Mouse (Mus musculus) ES-Bruce4 (cell line): Measurements from ENCODE around the gene Dpf2. TPM values are rescaled to one million over a fixed set of nuclear protein-coding genes. Genes with fewer than 3 reads are reported as not detected.
A peak's percentile ranks its signal among the peaks of the same experiment; 100 is the strongest.

Source experiments
- H3K27ac ChIP-seq: 2 replicates; pipeline ENCODE4 v1.5.1; 2012; ENCODE audit warnings: low read length, inconsistent platforms; ENCODE audit not compliant: insufficient read depth
- H3K27me3 ChIP-seq: 2 replicates; pipeline ENCODE4 v1.6.1; 2012; ENCODE audit warnings: mild to moderate bottlenecking, low read length, inconsistent platforms; ENCODE audit not compliant: control insufficient read depth, poor library complexity, insufficient read depth, severe bottlenecking
- H3K36me3 ChIP-seq: 2 replicates; pipeline ENCODE4 v1.6.1; 2012; ENCODE audit warnings: inconsistent platforms, mild to moderate bottlenecking, low read length, moderate library complexity; ENCODE audit not compliant: control insufficient read depth, poor library complexity, insufficient read depth, severe bottlenecking
- H3K4me1 ChIP-seq: one replicate; pipeline ENCODE4 v1.8.1; 2011; ENCODE audit warnings: low read length; ENCODE audit not compliant: control insufficient read depth, insufficient read depth
- H3K4me3 ChIP-seq: 2 replicates; pipeline ENCODE4 v1.5.1; 2011; ENCODE audit warnings: low read depth, mild to moderate bottlenecking, low read length
- H3K9ac ChIP-seq: 2 replicates; pipeline ENCODE4 v1.6.1; 2012; ENCODE audit warnings: low read depth, mild to moderate bottlenecking, inconsistent platforms; ENCODE audit not compliant: poor library complexity, severe bottlenecking
- H3K9me3 ChIP-seq: replicated peaks from 2 replicates; pipeline ENCODE4 v1.6.1; 2012; ENCODE audit warnings: mild to moderate bottlenecking, low read length, inconsistent platforms; ENCODE audit not compliant: control insufficient read depth, poor library complexity, insufficient read depth, severe bottlenecking
- CTCF ChIP-seq: IDR thresholded peaks from one replicate; pipeline ENCODE4 v1.8.1; 2011; ENCODE audit warnings: low read depth, low read length
- EP300 ChIP-seq: IDR thresholded peaks from 2 replicates; pipeline ENCODE4 v1.6.1; 2011; ENCODE audit warnings: low read depth, low read length; ENCODE audit not compliant: insufficient read depth
- POLR2A ChIP-seq: IDR thresholded peaks from one replicate; pipeline ENCODE4 v1.8.1; 2011; ENCODE audit warnings: low read length; ENCODE audit not compliant: insufficient read depth
- polyA plus RNA-seq: library from polyadenylated mRNA; stranded (reverse); fragments of >200 nt; gene quantifications from 2 replicates; pipeline ENCODE4 v1.2.4, GENCODE M21; 2011; ENCODE audit warnings: low read depth; ENCODE audit not compliant: missing spikeins, insufficient read depth, insufficient read length

Gene Dpf2
- polyA plus RNA-seq: 129 and 137 TPM in 2 replicates

GRCm38 (mm10) chr19:5913007-5913719 is at the start of gene Dpf2:
Dpf2 (minus strand) TSS chr19:5913010.
- H3K4me1 ChIP-seq: peaks cover 2% of the 10 kb centered on the region
- H3K27ac ChIP-seq: peak within 1 kb of the TSS; percentile 24; the same call in 1 of the 2 replicates
- no peaks in the 10 kb centered on the region for H3K27me3 ChIP-seq
- H3K4me3 ChIP-seq: peak within 1 kb of the TSS; percentile 82
- no peaks in the 10 kb centered on the region for H3K9me3 ChIP-seq
- 0 out of 2 replicates have a peak, but pooled peaks cover 2% of the 10 kb centered on the region for H3K36me3 ChIP-seq
- no peak for TF ChIP-seq CTCF
- no peak for TF ChIP-seq EP300
- TF ChIP-seq POLR2A: no peak
- H3K9ac ChIP-seq: peak within 1 kb of the TSS; percentile 90

DNA sequence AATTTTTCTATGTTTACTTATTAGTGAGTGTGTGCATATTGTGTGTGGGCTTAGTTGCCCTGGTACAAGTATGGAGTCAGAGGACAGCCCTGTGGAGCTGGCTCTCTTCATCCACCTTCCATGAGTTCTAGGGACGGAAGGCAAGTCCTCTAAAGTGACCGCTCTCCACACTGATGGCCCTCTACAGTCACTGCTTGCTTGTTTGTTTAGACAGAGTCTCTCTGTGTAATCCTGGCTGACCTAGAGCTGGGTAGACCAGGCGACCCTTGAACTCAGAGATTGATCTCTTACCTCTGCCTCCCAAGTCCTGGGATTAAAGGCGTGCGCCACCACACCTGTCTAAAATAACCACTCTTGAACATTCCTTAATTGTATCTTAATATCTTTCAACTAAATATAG is 44.6 kb upstream of the Dpf2 start:
- TF ChIP-seq POLR2A: no peak
- no peak for TF ChIP-seq EP300
- no peak for TF ChIP-seq CTCF
- no peaks in the 10 kb centered on the region for H3K4me1 ChIP-seq
- no peak overlapping the region for H3K9ac ChIP-seq
- H3K27me3 ChIP-seq: no peaks in the 10 kb centered on the region
- H3K27ac ChIP-seq: no peak overlapping the region
- H3K9me3 ChIP-seq: no peaks in the 10 kb centered on the region
- no peak overlapping the region for H3K4me3 ChIP-seq
- H3K36me3 ChIP-seq: peaks cover 59% of the 10 kb centered on the region

GRCm38 (mm10) chr19:5956685-5957084 is 43.9 kb upstream of the Dpf2 start:
- Histone ChIP-seq H3K9me3 (no peaks in the 10 kb centered on the region), H3K9ac (no peak overlapping the region), H3K36me3 (peaks cover 63% of the 10 kb centered on the region), H3K4me1 (no peaks in the 10 kb centered on the region), H3K27me3 (no peaks in the 10 kb centered on the region), H3K27ac (no peak overlapping the region), H3K4me3 (no peak overlapping the region)
- TF ChIP-seq EP300: no peak
- TF ChIP-seq CTCF: peak; percentile 29
- no peak for TF ChIP-seq POLR2A

DNA sequence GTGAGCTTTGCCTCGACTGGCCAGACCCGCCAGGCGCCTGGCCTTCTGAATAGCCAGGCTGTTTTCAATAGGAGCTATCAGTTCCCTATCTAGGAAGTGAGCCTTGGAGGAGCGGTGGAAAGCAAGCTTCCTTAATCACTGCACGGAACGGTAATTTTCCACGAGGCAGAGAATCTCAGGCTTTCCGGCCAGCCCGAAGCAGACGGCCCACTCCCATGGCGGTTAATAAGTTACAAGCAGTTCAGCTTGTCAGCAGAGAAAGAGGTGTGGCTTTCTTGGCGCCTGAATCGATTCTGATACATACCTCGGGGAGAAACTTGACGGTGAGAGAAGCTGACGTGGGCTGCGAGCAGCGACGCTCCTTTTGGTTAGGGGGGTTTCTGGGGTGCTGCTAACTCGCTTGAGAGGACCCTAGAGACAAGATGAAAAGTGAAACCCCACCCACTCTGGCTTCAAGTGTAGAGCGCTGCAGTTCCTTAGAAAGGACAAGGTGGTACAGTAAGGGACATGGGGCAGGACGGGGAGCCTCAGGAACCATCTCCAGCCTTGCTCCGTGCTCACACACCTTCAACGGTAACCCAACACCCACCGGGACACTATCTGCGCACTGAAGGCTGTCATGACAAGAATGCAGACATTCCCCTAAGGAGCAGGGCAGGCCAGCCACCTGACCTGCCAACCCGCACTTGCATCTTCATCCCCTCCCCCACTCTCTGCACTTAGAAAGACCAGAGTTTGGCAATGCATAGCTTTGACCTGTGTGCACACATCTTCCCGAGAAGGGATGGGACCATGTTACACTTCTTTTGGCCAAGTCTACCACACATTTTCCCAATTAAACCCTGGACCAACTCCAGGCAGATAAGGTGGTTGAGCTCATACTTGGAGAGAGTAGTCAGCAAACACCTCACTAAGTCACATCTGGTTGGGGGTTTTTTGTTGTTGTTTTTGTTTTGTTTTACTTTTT is 43.2 kb upstream of the Dpf2 start:
- no peak overlapping the region for H3K9ac ChIP-seq
- H3K36me3 ChIP-seq: peaks cover 63% of the 10 kb centered on the region
- no peak overlapping the region for H3K27ac ChIP-seq
- TF ChIP-seq EP300: no peak
- no peak for TF ChIP-seq POLR2A
- H3K27me3 ChIP-seq: no peaks in the 10 kb centered on the region
- H3K4me3 ChIP-seq: no peak overlapping the region
- no peaks in the 10 kb centered on the region for H3K4me1 ChIP-seq
- no peaks in the 10 kb centered on the region for H3K9me3 ChIP-seq

DNA sequence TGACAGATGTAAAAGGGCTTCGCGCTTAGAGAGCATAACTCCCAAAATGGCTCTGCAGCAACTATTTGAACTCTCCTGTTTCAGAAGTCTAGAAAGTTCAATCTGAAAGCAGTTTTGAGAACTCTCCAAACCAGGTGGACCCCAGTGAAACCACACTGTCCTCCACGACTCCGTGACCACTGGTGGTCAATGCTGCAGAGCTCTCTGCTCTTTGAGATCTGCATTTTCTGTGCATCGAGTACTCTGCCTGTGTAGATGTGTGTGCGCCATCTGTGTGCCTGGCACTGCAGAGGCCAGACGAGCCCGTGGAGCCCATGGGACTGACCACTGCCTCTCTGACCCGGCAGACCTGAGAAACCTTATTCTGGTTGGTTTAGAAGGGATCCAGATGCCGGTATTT is 42.1 kb upstream of the Dpf2 start:
- Histone ChIP-seq H3K9ac (no peak overlapping the region), H3K9me3 (no peaks in the 10 kb centered on the region), H3K36me3 (peaks cover 73% of the 10 kb centered on the region), H3K4me1 (no peaks in the 10 kb centered on the region), H3K4me3 (no peak overlapping the region), H3K27ac (no peak overlapping the region), H3K27me3 (no peaks in the 10 kb centered on the region)
- no peak for TF ChIP-seq EP300
- no peak for TF ChIP-seq POLR2A
- TF ChIP-seq CTCF: no peak
